Mouse (Mus musculus) liver, embryonic 11.5 days (tissue): ENCODE results near the gene Dars. TPM values are rescaled to one million over a fixed set of nuclear protein-coding genes. Genes with fewer than 3 reads are reported as not detected.
"Not testable (repeated sequence)": the region's sequence is repeated elsewhere in the genome, so short reads cannot be mapped to it uniquely, and the experiment has no call there.

Experiments
- ATAC-seq: fragments of 200-750 bp; cut with Nextera tagmentation; replicated peaks from 2 replicates; pipeline ENCODE4 v1.8.0; 2017; ENCODE audit warnings: moderate number of reproducible peaks, mild to moderate bottlenecking, moderate TSS enrichment, moderate library complexity; ENCODE audit not compliant: low FRiP score
- DNase-seq: peaks from one replicate; pipeline ENCODE4 v3.0.0-alpha.2; 2017; ENCODE audit warnings: low spot score
- H3K27ac ChIP-seq: fragments of 300-500 bp; sonication (generic); 2 replicates; pipeline ENCODE4 v1.5.1; 2014; ENCODE audit warnings: mild to moderate bottlenecking, low read depth, low read length, control low read depth
- H3K27me3 ChIP-seq: fragments of 300-500 bp; sonication (generic); replicated peaks from 2 replicates; pipeline ENCODE4 v1.6.1; 2014; ENCODE audit warnings: low read length, mixed read lengths; ENCODE audit not compliant: control insufficient read depth, insufficient read depth
- H3K36me3 ChIP-seq: fragments of 300-500 bp; sonication (generic); 2 replicates; pipeline ENCODE4 v1.6.1; 2014; ENCODE audit warnings: mild to moderate bottlenecking, low read length, moderate library complexity, mixed read lengths; ENCODE audit not compliant: control insufficient read depth, insufficient read depth
- H3K4me1 ChIP-seq: fragments of 300-500 bp; sonication (generic); replicated peaks from 2 replicates; pipeline ENCODE4 v1.6.1; 2014; ENCODE audit warnings: low read length, mixed read lengths; ENCODE audit not compliant: control insufficient read depth, insufficient read depth
- H3K4me2 ChIP-seq: fragments of 300-500 bp; sonication (generic); 2 replicates; pipeline ENCODE4 v1.6.1; 2014; ENCODE audit warnings: mild to moderate bottlenecking, control low read depth, moderate library complexity
- H3K4me3 ChIP-seq: fragments of 300-500 bp; sonication (generic); 2 replicates; pipeline ENCODE4 v1.5.1; 2014; ENCODE audit warnings: low read depth, low read length, control low read depth
- H3K9ac ChIP-seq: fragments of 300-500 bp; sonication (generic); 2 replicates; pipeline ENCODE4 v1.6.1; 2014; ENCODE audit warnings: low read depth, low read length, control low read depth
- H3K9me3 ChIP-seq: fragments of 300-500 bp; sonication (generic); 2 replicates; pipeline ENCODE4 v1.6.1; 2016; ENCODE audit warnings: low read length, inconsistent platforms, mixed read lengths; ENCODE audit not compliant: control insufficient read depth
- WGBS: fragments of 180-500 bp; shearing (Covaris S2); extraction: QIAGEN DNeasy Blood & Tissue Kit; methylation state at CpG from one replicate; pipeline ENCODE4 v1.1.7; 2014; 5-methylcytosine and 5-hydroxymethylcytosine counted together
- polyA plus RNA-seq: library from polyadenylated mRNA; unstranded; fragments of >200 nt; fragmentation: Nextera tagmentation; extraction: Ambion mirVana; gene quantifications from 2 replicates; pipeline ENCODE4 v1.2.1, GENCODE M21; 2014

Gene Dars
- polyA plus RNA-seq, 1 experiment from 2014 or later = 156 TPM

GRCm38 (mm10) chr1:128344232-128344631 lies 72.9 kb downstream of the Dars start:
- no peak overlapping the region for H3K9ac ChIP-seq
- H3K4me2 ChIP-seq = no peak overlapping the region
- H3K36me3 ChIP-seq = peaks cover 53% of the 10 kb centered on the region
- H3K27me3 ChIP-seq = no peaks in the 10 kb centered on the region
- ATAC-seq = no peak
- no peaks in the 10 kb centered on the region for H3K9me3 ChIP-seq
- 86% methylated on average over 10 of the region's 10 CpGs for WGBS
- no peak overlapping the region for H3K4me3 ChIP-seq
- H3K27ac ChIP-seq = no peak overlapping the region
- H3K4me1 ChIP-seq = no peaks in the 10 kb centered on the region
- DNase-seq = no peak

- WGBS = 81% methylated on average over 13 of the region's 13 CpGs
- H3K27ac ChIP-seq = no peak overlapping the region
- no peak overlapping the region for H3K9ac ChIP-seq
- no peaks in the 10 kb centered on the region for H3K9me3 ChIP-seq
- H3K36me3 ChIP-seq = peaks cover 60% of the 10 kb centered on the region
- no peak overlapping the region for H3K4me2 ChIP-seq
- no peaks in the 10 kb centered on the region for H3K4me1 ChIP-seq
- H3K27me3 ChIP-seq = no peaks in the 10 kb centered on the region
- DNase-seq (no peak), ATAC-seq (no peak)
- H3K4me3 ChIP-seq = no peak overlapping the region
Measured at GRCm38 (mm10) chr1:128337708-128338320, 79.4 kb downstream of the Dars start.

- 0 out of 2 replicates have a peak, but pooled peaks have one; percentile 8 for ATAC-seq
- Histone ChIP-seq H3K36me3 (peaks cover 52% of the 10 kb centered on the region), H3K27me3 (no peaks in the 10 kb centered on the region), H3K9me3 (no peaks in the 10 kb centered on the region), H3K4me1 (peaks cover 3% of the 10 kb centered on the region; the same call in 1 of the 2 replicates), H3K27ac (no peak overlapping the region), H3K4me2 (no peak overlapping the region), H3K4me3 (no peak overlapping the region), H3K9ac (no peak overlapping the region)
- WGBS = 95% methylated on average over 1 of the region's 1 CpGs
- DNase-seq = no peak
Measured at GRCm38 (mm10) chr1:128330313-128330712, 86.9 kb downstream of the Dars start.

GRCm38 (mm10) chr1:128328218-128328617 lies 89.0 kb downstream of the Dars start, which contains the start of gene Lct:
Gene Lct, minus strand, starts transcription at chr1:128328318.
- peaks cover 35% of the 10 kb centered on the region for H3K36me3 ChIP-seq
- no peak within 1 kb of the TSS for H3K27ac ChIP-seq
- no peaks in the 10 kb centered on the region for H3K9me3 ChIP-seq
- no peak within 1 kb of the TSS for H3K4me3 ChIP-seq
- peaks cover 10% of the 10 kb centered on the region; the same call in 1 of the 2 replicates for H3K4me1 ChIP-seq
- 88% methylated on average over 3 of the region's 3 CpGs for WGBS
- no peak within 1 kb of the TSS for H3K9ac ChIP-seq
- ATAC-seq (no peak), DNase-seq (no peak)
- H3K27me3 ChIP-seq = no peaks in the 10 kb centered on the region
- H3K4me2 ChIP-seq = no peak within 1 kb of the TSS

GRCm38 (mm10) chr1:128327165-128327564 lies 90.0 kb downstream of the Dars start:
- no peak overlapping the region for H3K27ac ChIP-seq
- WGBS = 50% methylated on average over 1 of the region's 1 CpGs
- peaks cover 24% of the 10 kb centered on the region for H3K36me3 ChIP-seq
- ATAC-seq (peak; percentile 56), DNase-seq (no peak)
- H3K9ac ChIP-seq = no peak overlapping the region
- H3K4me2 ChIP-seq = no peak overlapping the region
- peaks cover 10% of the 10 kb centered on the region; the same call in 1 of the 2 replicates for H3K4me1 ChIP-seq
- H3K27me3 ChIP-seq = no peaks in the 10 kb centered on the region
- no peak overlapping the region for H3K4me3 ChIP-seq
- no peaks in the 10 kb centered on the region for H3K9me3 ChIP-seq

- no peak for ATAC-seq
- H3K27ac ChIP-seq = no peak overlapping the region
- no peaks in the 10 kb centered on the region for H3K27me3 ChIP-seq
- no peak overlapping the region for H3K4me3 ChIP-seq
- peaks cover 10% of the 10 kb centered on the region; the same call in 1 of the 2 replicates for H3K4me1 ChIP-seq
- DNase-seq = no peak
- H3K9ac ChIP-seq = no peak overlapping the region
- no peaks in the 10 kb centered on the region for H3K9me3 ChIP-seq
- no peak overlapping the region for H3K4me2 ChIP-seq
- H3K36me3 ChIP-seq = peaks cover 8% of the 10 kb centered on the region
- 91% methylated on average over 2 of the region's 2 CpGs for WGBS
Measured at GRCm38 (mm10) chr1:128324776-128325175, 92.4 kb downstream of the Dars start.

GRCm38 (mm10) chr1:128323026-128323643 lies 94.0 kb downstream of the Dars start:
- Histone ChIP-seq H3K4me3 (no peak overlapping the region), H3K4me2 (no peak overlapping the region), H3K4me1 (peaks cover 10% of the 10 kb centered on the region; the same call in 1 of the 2 replicates), H3K36me3 (peaks cover 6% of the 10 kb centered on the region), H3K9me3 (no peaks in the 10 kb centered on the region), H3K27ac (no peak overlapping the region), H3K27me3 (no peaks in the 10 kb centered on the region), H3K9ac (no peak overlapping the region)
- no peak for DNase-seq
- ATAC-seq = peak; percentile 39; the same call in 1 of the 2 replicates
- 73% methylated on average over 8 of the region's 8 CpGs for WGBS

- H3K4me3 ChIP-seq, H3K9me3 ChIP-seq, H3K4me2 ChIP-seq, H3K4me1 ChIP-seq, H3K27ac ChIP-seq, H3K36me3 ChIP-seq, H3K9ac ChIP-seq, H3K27me3 ChIP-seq, ATAC-seq, DNase-seq: not testable (repeated sequence)
- WGBS = 86% methylated on average over 6 of the region's 6 CpGs
Measured at GRCm38 (mm10) chr1:128319266-128319665, 97.9 kb downstream of the Dars start.

GRCm38 (mm10) chr1:128314665-128315064 lies 102.5 kb downstream of the Dars start:
- H3K4me1 ChIP-seq = no peaks in the 10 kb centered on the region
- no peaks in the 10 kb centered on the region for H3K9me3 ChIP-seq
- H3K4me3 ChIP-seq = no peak overlapping the region
- WGBS = 33% methylated on average over 4 of the region's 4 CpGs
- H3K36me3 ChIP-seq = no peaks in the 10 kb centered on the region
- no peak overlapping the region for H3K9ac ChIP-seq
- H3K27me3 ChIP-seq = no peaks in the 10 kb centered on the region
- ATAC-seq (0 out of 2 replicates have a peak, but pooled peaks have one; percentile 34), DNase-seq (no peak)
- no peak overlapping the region for H3K4me2 ChIP-seq
- H3K27ac ChIP-seq = no peak overlapping the region
